Mouse (Mus musculus) duodenum, adult 2 months (tissue): ENCODE data around the gene Gm43951. TPM values are rescaled to one million over a fixed set of nuclear protein-coding genes. Genes with fewer than 3 reads are reported as not detected.

Experiments
- polyA plus RNA-seq: library from polyadenylated mRNA; depleted of rRNA; stranded (reverse); fragments of >200 nt; gene quantifications from 2 replicates; pipeline ENCODE4 v1.2.3, GENCODE M21; 2012; ENCODE audit warnings: low replicate concordance; rRNA removed

Gene Gm43951
- 0.02 and 0.04 TPM in 2 replicates for polyA plus RNA-seq

DNA sequence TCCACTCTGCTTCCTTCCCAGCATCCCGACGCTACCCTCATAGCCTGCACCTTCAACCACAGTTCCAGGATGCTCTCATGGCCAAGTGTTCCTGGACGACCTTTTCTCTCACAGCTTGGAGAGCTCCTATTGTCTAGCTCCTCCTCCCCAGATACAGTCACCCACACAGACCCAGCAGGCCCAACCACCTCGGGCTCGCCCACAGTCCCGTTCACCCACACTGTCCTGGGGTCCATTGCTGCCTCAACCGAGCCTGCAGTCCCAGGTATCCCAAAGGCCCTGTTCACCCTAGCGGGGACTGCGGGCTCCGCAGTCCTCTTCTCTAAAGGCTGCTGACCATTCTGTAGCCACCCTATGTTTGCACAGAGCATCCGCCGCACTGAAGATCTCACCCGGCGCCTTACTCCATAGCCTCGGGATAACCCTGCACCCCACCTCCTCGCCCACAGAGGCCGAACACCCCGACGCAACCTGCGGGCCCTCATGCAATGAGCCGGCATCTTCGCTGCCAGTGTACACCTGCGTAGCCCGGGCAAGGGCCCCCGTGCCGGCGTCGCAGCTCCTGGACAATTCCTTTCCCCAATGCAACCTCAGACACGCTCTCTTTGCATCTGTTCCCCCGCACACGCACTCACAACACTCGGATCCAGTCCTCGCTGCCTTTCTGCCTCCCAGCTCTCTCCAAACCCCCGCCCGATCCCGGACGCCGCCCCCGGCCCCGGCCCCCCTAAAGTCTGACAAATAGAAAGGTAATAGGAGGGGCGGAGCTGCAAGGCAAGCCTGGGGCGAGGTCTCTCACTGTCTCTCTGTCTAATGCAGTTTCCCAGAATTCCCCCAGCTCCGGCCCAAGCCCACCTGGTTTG lies at the start of gene Gm43951:
Gene Gm43951 (minus strand): TSS at position 500 of the 863 bp plus-strand sequence.

GRCm38 (mm10) chr11:72215410-72215797 lies 8.8 kb upstream of the Gm43951 start, which contains the start of gene Med31:
TSS of gene Med31 (minus strand) at chr11:72215592.

GRCm38 (mm10) chr11:72207204-72207833 lies 679 bp upstream of the Gm43951 start, which contains the start of the genes 4933427D14Rik and Txndc17:
TSS of gene 4933427D14Rik (minus strand) at chr11:72207459.
TSS of gene Txndc17 (plus strand) at chr11:72207547.

Other genes with a start within 250 kb of the Gm43951 start
- 0.05 TPM in 2 replicates for gene Aipl1, start 169.3 kb downstream of the Gm43951 start, polyA plus RNA-seq
- gene Pimreg, start 164.8 kb downstream of the Gm43951 start, polyA plus RNA-seq = 0.44 and 0.60 TPM in 2 replicates
- gene Pitpnm3, start 71.1 kb downstream of the Gm43951 start, polyA plus RNA-seq = 2.8 and 3.7 TPM in 2 replicates
- 1.2 and 2.3 TPM in 2 replicates for gene 4933427D14Rik, start 619 bp upstream of the Gm43951 start, polyA plus RNA-seq
- gene Txndc17, start 707 bp upstream of the Gm43951 start, polyA plus RNA-seq = 31.2 and 56.7 TPM in 2 replicates
- gene Med31, start 8.8 kb upstream of the Gm43951 start, polyA plus RNA-seq = 2.2 TPM in 2 replicates
- 0.08 TPM in 1 of 2 replicates, not detected in the other for gene Slc13a5, start 60.4 kb upstream of the Gm43951 start, polyA plus RNA-seq
- 12.3 and 17.9 TPM in 2 replicates for gene Xaf1, start 94.8 kb upstream of the Gm43951 start, polyA plus RNA-seq
- gene Fbxo39, start 107.6 kb upstream of the Gm43951 start, polyA plus RNA-seq = not detected in 2 replicates
- not detected in 2 replicates for gene Tekt1, start 155.6 kb upstream of the Gm43951 start, polyA plus RNA-seq
- 3.9 and 4.8 TPM in 2 replicates for gene Smtnl2, start 204.9 kb upstream of the Gm43951 start, polyA plus RNA-seq
- gene Ggt6, start 228.7 kb upstream of the Gm43951 start, polyA plus RNA-seq = 39.0 and 66.5 TPM in 2 replicates
- gene Mybbp1a, start 234.5 kb upstream of the Gm43951 start, polyA plus RNA-seq = 14.4 and 22.7 TPM in 2 replicates